Comparison of ENCODE assay signal across 8 mouse cellular contexts in the genomic region with DNA sequence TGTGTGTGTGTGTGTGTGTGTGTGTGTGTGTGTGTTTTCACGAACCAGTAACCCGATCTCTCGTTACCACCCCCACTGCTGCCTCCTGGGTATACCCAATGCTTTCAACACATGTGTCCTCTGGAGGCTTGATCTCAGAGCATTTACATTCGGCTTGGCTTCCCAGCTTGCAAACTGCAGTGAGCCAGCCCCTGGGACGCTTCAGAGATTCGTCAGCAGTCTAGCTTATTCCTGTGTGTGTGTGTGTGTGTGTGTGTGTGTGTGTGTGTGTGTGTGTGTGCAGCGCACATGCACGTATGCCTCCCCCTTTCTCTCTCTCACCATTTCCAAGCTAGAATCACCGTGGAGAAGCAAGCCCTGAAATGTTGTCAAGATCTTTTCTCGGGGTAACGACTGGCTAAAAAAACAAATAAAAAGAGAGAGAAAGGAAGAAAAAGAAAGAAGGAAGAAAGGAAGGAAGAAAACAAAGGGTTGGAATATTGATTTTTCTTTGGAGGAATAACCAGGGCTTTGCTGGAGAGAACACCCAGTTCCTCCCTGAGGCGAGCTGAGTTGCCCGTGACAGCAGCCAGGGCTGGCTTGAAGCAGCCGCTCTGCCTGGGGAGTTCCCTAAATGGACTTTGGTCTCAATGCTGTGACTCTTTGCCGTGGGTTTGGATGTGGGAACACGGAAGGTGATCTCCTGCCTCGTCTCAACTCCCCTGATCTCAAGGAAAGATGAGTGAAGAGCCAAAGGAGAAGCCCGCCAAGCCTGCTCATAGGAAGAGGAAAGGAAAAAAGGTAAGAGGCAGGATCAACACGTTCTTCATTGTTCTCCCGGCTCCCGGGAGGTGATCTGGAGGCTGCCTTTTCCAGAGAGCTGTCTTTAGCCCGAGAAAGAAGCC.
DNase-seq lines count a peak whose midpoint lies in the region; ATAC-seq and TF ChIP-seq lines count a peak whose summit lies in the region.

No protein-coding gene starts in this region.

- peak; percentile 55 for ATAC-seq in Patski
- ATAC-seq in hindbrain, embryonic 14.5 days (ENCODE audit: low FRiP score) = peak; percentile 79
- ATAC-seq in megakaryocyte-erythroid progenitor cell, adult 5-6 weeks (replicated peaks; ENCODE audit: low FRiP score, low TSS enrichment, poor library complexity, severe bottlenecking) = no peak

- POLR2A ChIA-PET in Patski (lab: Charles Lee) = interaction anchor here (1.0 kb wide), 2 partner anchors 11 to 14 kb away, joined by 3 to 4 read pairs; no protein-coding TSS in a partner anchor

- in situ Hi-C loops in Patski (cut with MboI; ENCODE audit: low pct_unique_long_range_greater_than_20kb) = no loop called here

- H3K9ac ChIP-seq in hindbrain, embryonic 14.5 days = peak overlapping the region; percentile 93

- no peak for TF ChIP-seq CTCF in Patski (IDR thresholded peaks at IDR 0.05)

- H3K4me2 ChIP-seq in hindbrain, embryonic 14.5 days (replicated peaks) = peak overlapping the region; percentile 68

- H3K4me1 ChIP-seq in hindbrain, embryonic 14.5 days (replicated peaks; ENCODE audit: control insufficient read depth, insufficient read depth, low read length) = peaks cover 26% of the 10 kb centered on the region

- WGBS in hindbrain, embryonic 14.5 days = 1% methylated on average over 22 of the region's 22 CpGs

- H3K36me3 ChIP-seq in hindbrain, embryonic 14.5 days (replicated peaks; ENCODE audit: control insufficient read depth, insufficient read depth) = no peaks in the 10 kb centered on the region

- peak overlapping the region; percentile 93 for H3K27ac ChIP-seq in hindbrain, embryonic 14.5 days

- CTCF ChIA-PET in Patski (lab: Charles Lee) = interaction anchor here (0.8 to 3.7 kb wide), 8 partner anchors 8 to 121 kb away, joined by 3 to 12 read pairs (median 3); no protein-coding TSS in a partner anchor

- peak overlapping the region; percentile 67 for H3K4me3 ChIP-seq in hindbrain, embryonic 14.5 days (replicated peaks; ENCODE audit: low read length)

- DNase-seq in Patski (ENCODE audit: low read depth, low spot score) = no peak
- peak; percentile 62 to 63 for DNase-seq in cerebellum, postnatal 14 days
- DNase-seq in frontal cortex, postnatal 14 days (ENCODE audit: low spot score in 2 of 2) = peak; percentile 50 to 67
- DNase-seq in hindbrain, embryonic 14.5 days (ENCODE audit: low spot score) = peak; percentile 73
- DNase-seq in layer of hippocampus, postnatal 36 days = peak; percentile 50
- DNase-seq in mesoderm, embryonic 11.5 days (ENCODE audit: low read depth, low spot score) = peak; percentile 86
- peak; percentile 68 for DNase-seq in skeletal muscle tissue, adult 2 months (ENCODE audit: low read depth, low spot score)

- no peaks in the 10 kb centered on the region for H3K27me3 ChIP-seq in Patski
- H3K27me3 ChIP-seq in hindbrain, embryonic 14.5 days (ENCODE audit: control insufficient read depth, insufficient read depth, low read length) = no peaks in the 10 kb centered on the region

- no peaks in the 10 kb centered on the region for H3K9me3 ChIP-seq in hindbrain, embryonic 14.5 days (ENCODE audit: control insufficient read depth, low read length)
